Mouse (Mus musculus) midbrain, embryonic 16.5 days (tissue): ENCODE measurements around the gene Kcnh7. TPM values are rescaled to one million over a fixed set of nuclear protein-coding genes. Genes with fewer than 3 reads are reported as not detected.

Experiments
- ATAC-seq: fragments of 200-750 bp; cut with Nextera tagmentation; 2 replicates; pipeline ENCODE4 v1.8.0; 2017; ENCODE audit warnings: moderate TSS enrichment
- H3K27ac ChIP-seq: fragments of 300-500 bp; sonication (generic); 2 replicates; pipeline ENCODE4 v1.5.1; 2014; ENCODE audit warnings: mild to moderate bottlenecking, low read length, mixed read lengths
- H3K27me3 ChIP-seq: fragments of 300-500 bp; sonication (generic); 2 replicates; pipeline ENCODE4 v1.6.1; 2014; ENCODE audit warnings: low read depth, low read length, mixed read lengths; ENCODE audit not compliant: control insufficient read depth, insufficient read depth
- H3K36me3 ChIP-seq: fragments of 300-500 bp; sonication (generic); 2 replicates; pipeline ENCODE4 v1.6.1; 2014; ENCODE audit warnings: mild to moderate bottlenecking, low read length, moderate library complexity, mixed read lengths; ENCODE audit not compliant: control insufficient read depth, insufficient read depth
- H3K4me1 ChIP-seq: fragments of 300-500 bp; sonication (generic); 2 replicates; pipeline ENCODE4 v1.6.1; 2014; ENCODE audit warnings: mild to moderate bottlenecking, low read length, mixed read lengths; ENCODE audit not compliant: control insufficient read depth, insufficient read depth
- H3K4me2 ChIP-seq: fragments of 300-500 bp; sonication (generic); 2 replicates; pipeline ENCODE4 v1.6.1; 2014; ENCODE audit warnings: mild to moderate bottlenecking, low read length, mixed read lengths
- H3K4me3 ChIP-seq: fragments of 300-500 bp; sonication (generic); 2 replicates; pipeline ENCODE4 v1.5.1; 2014; ENCODE audit warnings: low read depth, mild to moderate bottlenecking, low read length, moderate library complexity, mixed read lengths
- H3K9ac ChIP-seq: fragments of 300-500 bp; sonication (generic); 2 replicates; pipeline ENCODE4 v1.6.1; 2014; ENCODE audit warnings: low read depth, low read length, mixed read lengths
- H3K9me3 ChIP-seq: fragments of 300-500 bp; sonication (generic); replicated peaks from 2 replicates; pipeline ENCODE4 v1.6.1; 2014; ENCODE audit warnings: mild to moderate bottlenecking, low read length, mixed read lengths; ENCODE audit not compliant: control insufficient read depth, poor library complexity, severe bottlenecking
- WGBS: fragments of 180-500 bp; shearing (Covaris S2); extraction: QIAGEN DNeasy Blood & Tissue Kit; methylation state at CpG from one replicate; pipeline ENCODE4 v1.1.7; 2014; 5-methylcytosine and 5-hydroxymethylcytosine counted together
- polyA plus RNA-seq: library from polyadenylated mRNA; unstranded; fragments of >200 nt; fragmentation: Nextera tagmentation; extraction: Ambion mirVana; gene quantifications from 2 replicates; pipeline ENCODE4 v1.2.1, GENCODE M21; 2015

Gene Kcnh7
- polyA plus RNA-seq, 1 experiment from 2014 or later: 9.6 TPM

DNA sequence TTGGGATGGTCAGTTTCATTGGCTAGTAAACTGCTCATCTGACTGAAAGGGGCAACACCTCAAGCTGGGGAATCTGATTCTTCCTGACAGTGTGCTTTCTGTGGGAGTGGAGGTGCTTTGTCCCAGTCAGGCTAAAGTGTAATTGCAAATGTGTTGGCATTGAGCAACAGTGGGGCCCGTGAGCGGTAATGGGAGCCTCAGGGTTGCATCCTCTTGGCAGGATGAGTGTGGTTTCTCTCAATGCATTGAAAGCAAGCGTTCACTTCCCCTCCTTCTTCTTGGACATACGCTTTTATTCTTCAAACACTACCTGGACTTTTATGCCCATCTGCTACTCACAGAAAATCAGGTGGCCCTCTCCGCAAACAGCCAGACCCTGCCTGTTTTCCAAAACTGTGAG is 511.3 kb downstream of the Kcnh7 start:
- Histone ChIP-seq H3K27ac (no peak overlapping the region), H3K4me3 (no peak overlapping the region), H3K4me1 (no peaks in the 10 kb centered on the region), H3K36me3 (no peaks in the 10 kb centered on the region), H3K9ac (no peak overlapping the region), H3K9me3 (no peaks in the 10 kb centered on the region), H3K4me2 (no peak overlapping the region), H3K27me3 (no peaks in the 10 kb centered on the region)
- no peak for ATAC-seq
- 89% methylated on average over 5 of the region's 5 CpGs for WGBS

DNA sequence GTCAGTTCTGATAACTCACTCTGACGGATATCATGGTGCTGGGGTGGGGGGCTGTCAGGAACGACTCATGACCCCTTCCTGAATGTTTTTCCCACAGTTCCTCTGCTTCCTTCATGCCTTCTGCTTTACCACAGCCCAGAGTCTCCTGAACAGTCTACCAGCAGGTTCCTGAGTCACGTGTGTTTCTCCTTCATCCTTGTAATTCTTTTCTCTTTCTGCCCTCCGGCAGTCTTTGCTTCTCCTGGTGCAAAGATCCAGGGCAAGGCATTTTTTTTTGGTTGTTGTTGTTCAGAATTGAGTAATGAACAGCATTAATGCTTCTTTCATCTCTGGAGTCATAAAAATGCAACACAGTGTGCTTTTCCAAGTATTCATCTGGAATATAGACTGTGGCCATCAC is 513.3 kb downstream of the Kcnh7 start:
- Histone ChIP-seq H3K27me3 (no peaks in the 10 kb centered on the region), H3K4me3 (no peak overlapping the region), H3K9ac (no peak overlapping the region), H3K4me2 (no peak overlapping the region), H3K9me3 (no peaks in the 10 kb centered on the region), H3K4me1 (no peaks in the 10 kb centered on the region), H3K27ac (no peak overlapping the region), H3K36me3 (no peaks in the 10 kb centered on the region)
- WGBS: 84% methylated on average over 4 of the region's 4 CpGs
- no peak for ATAC-seq

DNA sequence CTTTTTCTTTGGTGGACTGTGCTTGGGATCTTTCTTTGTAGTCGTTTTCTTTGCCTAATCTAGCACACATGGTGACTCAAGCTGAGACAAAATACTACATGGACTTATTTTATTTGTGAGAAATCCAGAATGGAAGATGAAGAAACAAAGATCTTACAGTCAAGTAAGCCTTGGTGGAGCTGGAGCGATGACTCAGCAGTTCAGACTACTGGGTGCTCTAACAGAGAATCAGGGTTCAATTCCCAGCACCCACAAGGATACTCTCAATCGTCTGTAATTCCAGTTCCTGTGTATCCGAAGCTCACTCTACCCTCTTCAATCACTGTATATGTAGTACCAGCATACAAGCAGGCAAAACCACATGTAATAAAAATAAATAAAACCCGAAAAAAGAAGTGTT is 513.8 kb downstream of the Kcnh7 start:
- no peak overlapping the region for H3K4me2 ChIP-seq
- no peak overlapping the region for H3K4me3 ChIP-seq
- no peaks in the 10 kb centered on the region for H3K9me3 ChIP-seq
- no peak for ATAC-seq
- no peak overlapping the region for H3K9ac ChIP-seq
- H3K27ac ChIP-seq: no peak overlapping the region
- 86% methylated on average over 5 of the region's 5 CpGs for WGBS
- no peaks in the 10 kb centered on the region for H3K4me1 ChIP-seq
- no peaks in the 10 kb centered on the region for H3K27me3 ChIP-seq
- no peaks in the 10 kb centered on the region for H3K36me3 ChIP-seq

DNA sequence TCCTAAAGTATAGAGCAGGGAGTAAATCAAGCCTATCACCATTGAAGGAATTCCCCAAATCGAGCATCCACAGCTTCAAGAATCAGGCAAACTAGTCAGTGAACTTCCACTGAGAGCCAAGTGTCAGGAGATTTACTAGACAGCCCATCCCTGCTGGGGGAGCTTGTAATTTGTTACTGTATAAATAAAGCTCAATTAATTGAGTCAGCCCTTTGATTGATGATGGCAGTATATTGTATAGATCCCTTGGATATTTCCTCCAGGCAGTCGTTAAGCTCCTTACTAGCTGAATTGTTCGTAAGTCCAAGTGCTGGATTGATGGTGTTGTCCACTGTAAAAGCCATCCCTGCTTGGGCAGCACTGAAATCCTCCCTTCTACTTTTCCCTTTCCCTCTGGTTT is 514.2 kb downstream of the Kcnh7 start:
- Histone ChIP-seq H3K9me3 (no peaks in the 10 kb centered on the region), H3K9ac (no peak overlapping the region), H3K4me1 (no peaks in the 10 kb centered on the region), H3K4me2 (no peak overlapping the region), H3K36me3 (no peaks in the 10 kb centered on the region), H3K27me3 (no peaks in the 10 kb centered on the region), H3K27ac (no peak overlapping the region), H3K4me3 (no peak overlapping the region)
- 78% methylated on average over 3 of the region's 3 CpGs for WGBS
- no peak for ATAC-seq

DNA sequence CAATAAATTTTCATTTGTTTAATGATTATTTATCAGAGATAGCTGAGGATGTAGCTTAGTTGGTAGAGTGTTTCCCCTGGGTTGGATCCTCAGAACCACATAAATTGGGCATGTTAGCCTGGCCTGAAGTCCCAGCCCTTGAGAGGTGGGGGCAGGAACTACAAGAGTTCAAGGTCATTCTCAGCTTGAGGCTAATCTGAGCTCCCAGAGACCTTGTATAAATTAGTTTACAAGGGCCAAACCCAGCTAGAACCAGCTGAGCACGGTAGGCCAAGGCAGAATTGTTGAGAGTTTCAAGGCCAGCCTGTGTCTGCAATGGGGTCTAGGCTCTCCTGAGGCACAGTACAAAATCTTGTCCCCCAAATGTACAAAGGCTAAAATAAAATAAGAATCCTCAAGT is 518.6 kb downstream of the Kcnh7 start:
- Histone ChIP-seq H3K27ac (no peak overlapping the region), H3K36me3 (no peaks in the 10 kb centered on the region), H3K4me1 (peaks cover 2% of the 10 kb centered on the region; the same call in 1 of the 2 replicates), H3K4me2 (no peak overlapping the region), H3K9me3 (no peaks in the 10 kb centered on the region), H3K27me3 (no peaks in the 10 kb centered on the region), H3K9ac (no peak overlapping the region), H3K4me3 (no peak overlapping the region)
- ATAC-seq: no peak
- 38% methylated on average over 1 of the region's 1 CpGs for WGBS

DNA sequence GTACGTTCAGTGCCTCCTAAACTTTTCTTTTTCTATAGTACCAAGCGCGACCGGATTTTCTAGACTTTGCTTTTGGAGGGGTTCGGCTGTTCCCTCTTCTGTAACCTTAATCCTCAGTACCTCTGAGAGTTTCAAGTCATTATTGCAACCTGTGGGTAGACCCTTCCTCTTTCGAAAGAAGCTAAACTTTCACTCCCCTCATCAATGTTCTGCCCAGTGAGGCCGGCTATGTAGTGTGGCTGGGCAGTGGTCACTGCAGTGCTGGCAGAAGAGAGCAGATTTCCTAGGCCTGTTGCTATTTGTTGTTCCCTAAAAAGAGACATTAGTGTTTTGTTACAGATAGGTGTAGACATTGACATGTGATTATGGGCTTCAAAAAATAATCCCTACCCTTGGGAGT is 519.2 kb downstream of the Kcnh7 start:
- no peak for ATAC-seq

DNA sequence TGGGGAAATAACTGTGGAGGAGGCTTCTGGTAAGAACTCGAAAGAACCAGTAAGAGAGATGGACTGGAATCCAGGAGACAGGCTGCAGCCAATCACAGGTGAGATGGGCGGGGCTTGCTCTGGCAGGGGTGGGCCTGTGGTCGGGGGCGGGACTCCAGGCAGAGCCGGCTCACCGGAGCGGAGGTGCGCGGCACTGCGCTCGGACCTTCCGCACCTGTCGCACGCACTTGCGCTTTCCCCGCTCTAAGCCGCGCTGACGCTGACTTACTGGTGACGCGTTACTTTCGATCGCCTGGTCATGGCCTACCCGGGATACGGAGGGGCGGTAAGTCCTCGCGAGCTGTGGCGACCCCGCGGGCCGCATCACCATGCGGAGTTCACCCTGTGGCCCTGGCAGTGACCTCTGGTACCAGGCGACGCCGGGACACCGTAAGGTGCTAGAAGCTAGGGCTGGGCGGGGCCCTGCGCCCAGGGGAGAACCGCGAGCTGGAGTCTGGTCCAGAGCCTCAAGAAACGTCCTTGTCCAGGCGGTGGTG is 519.9 kb downstream of the Kcnh7 start, which contains the start of gene Gca:
Gca (plus strand) TSS at position 151 of the 536 bp plus-strand sequence.
- under 1% methylated on average over 43 of the region's 43 CpGs for WGBS
- H3K4me3 ChIP-seq: peak within 1 kb of the TSS; percentile 79

More for the DNA sequence above, 519.2 kb downstream of the Kcnh7 start:
- Histone ChIP-seq H3K27ac (no peak overlapping the region), H3K4me1 (peaks cover 2% of the 10 kb centered on the region; the same call in 1 of the 2 replicates), H3K4me2 (peak overlapping the region; percentile 98), H3K4me3 (peak overlapping the region; percentile 79; the same call in 1 of the 2 replicates), H3K9ac (no peak overlapping the region), H3K36me3 (no peaks in the 10 kb centered on the region), H3K9me3 (no peaks in the 10 kb centered on the region), H3K27me3 (no peaks in the 10 kb centered on the region)
- WGBS: 58% methylated on average over 7 of the region's 7 CpGs

DNA sequence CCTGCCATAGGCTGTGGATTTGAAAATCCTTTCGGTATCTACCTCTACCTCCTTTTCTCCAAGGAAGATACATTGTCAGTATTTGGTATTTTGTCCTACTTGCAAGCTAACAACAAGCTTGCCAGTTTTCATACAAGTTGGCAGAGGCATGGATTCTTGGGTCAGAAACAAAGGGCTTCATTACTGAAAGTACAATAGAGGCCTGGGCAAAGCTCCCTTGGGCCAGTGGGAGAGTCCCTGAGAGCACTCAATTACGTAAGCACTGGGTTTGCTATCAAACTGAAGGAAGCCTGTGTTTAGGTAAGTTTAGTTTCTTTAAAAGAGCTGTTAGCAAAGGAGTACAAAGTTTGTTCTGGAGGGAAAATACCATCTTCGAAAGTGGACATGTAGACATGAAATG is 521.5 kb downstream of the Kcnh7 start:
- Histone ChIP-seq H3K4me3 (no peak overlapping the region), H3K36me3 (no peaks in the 10 kb centered on the region), H3K4me2 (no peak overlapping the region), H3K4me1 (peaks cover 2% of the 10 kb centered on the region; the same call in 1 of the 2 replicates), H3K27me3 (no peaks in the 10 kb centered on the region), H3K9ac (no peak overlapping the region), H3K9me3 (no peaks in the 10 kb centered on the region), H3K27ac (no peak overlapping the region)
- ATAC-seq: no peak
- 75% methylated on average over 3 of the region's 3 CpGs for WGBS

More for the DNA sequence above, 519.9 kb downstream of the Kcnh7 start, which contains the start of gene Gca:
- no peaks in the 10 kb centered on the region for H3K27me3 ChIP-seq
- H3K27ac ChIP-seq: no peak within 1 kb of the TSS
- H3K9ac ChIP-seq: peak within 1 kb of the TSS; percentile 74
- H3K4me2 ChIP-seq: peak within 1 kb of the TSS; percentile 98
- no peaks in the 10 kb centered on the region for H3K36me3 ChIP-seq
- H3K4me1 ChIP-seq: peaks cover 2% of the 10 kb centered on the region; the same call in 1 of the 2 replicates
- H3K9me3 ChIP-seq: no peaks in the 10 kb centered on the region
- ATAC-seq: peak; percentile 98

DNA sequence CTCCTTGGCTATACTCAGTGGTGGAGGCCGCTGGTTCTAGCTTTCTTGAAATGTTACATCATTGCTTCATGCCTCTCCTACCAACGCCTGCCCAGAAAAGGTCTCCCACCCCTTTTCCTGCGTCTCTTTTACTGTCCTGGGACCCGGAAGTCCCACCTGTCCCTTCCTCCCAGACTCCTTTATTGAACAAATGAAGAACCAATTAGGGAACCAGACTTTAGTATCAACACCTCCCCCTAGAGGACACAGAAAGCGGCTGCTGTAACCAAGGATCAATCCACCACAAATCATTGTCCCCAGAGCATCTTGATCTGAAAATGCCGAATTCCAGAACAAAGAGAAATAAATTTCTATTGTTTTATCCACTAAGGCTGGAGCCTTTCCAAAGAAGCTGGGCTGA is 523.5 kb downstream of the Kcnh7 start:
- no peaks in the 10 kb centered on the region for H3K36me3 ChIP-seq
- H3K4me3 ChIP-seq: no peak overlapping the region
- WGBS: 58% methylated on average over 6 of the region's 6 CpGs
- H3K9ac ChIP-seq: no peak overlapping the region
- H3K9me3 ChIP-seq: no peaks in the 10 kb centered on the region
- no peak overlapping the region for H3K27ac ChIP-seq
- H3K4me2 ChIP-seq: no peak overlapping the region
- no peak for ATAC-seq
- peaks cover 2% of the 10 kb centered on the region; the same call in 1 of the 2 replicates for H3K4me1 ChIP-seq
- H3K27me3 ChIP-seq: no peaks in the 10 kb centered on the region
